Mouse (Mus musculus) liver, embryonic 11.5 days (tissue): ENCODE data around the gene Gm17455. TPM values are rescaled to one million over a fixed set of nuclear protein-coding genes. Genes with fewer than 3 reads are reported as not detected.

Experiments
- ATAC-seq: fragments of 200-750 bp; cut with Nextera tagmentation; replicated peaks from 2 replicates; pipeline ENCODE4 v1.8.0; 2017; ENCODE audit warnings: moderate number of reproducible peaks, mild to moderate bottlenecking, moderate TSS enrichment, moderate library complexity; ENCODE audit not compliant: low FRiP score
- DNase-seq: peaks from one replicate; pipeline ENCODE4 v3.0.0-alpha.2; 2017; ENCODE audit warnings: low spot score
- H3K27ac ChIP-seq: fragments of 300-500 bp; sonication (generic); 2 replicates; pipeline ENCODE4 v1.5.1; 2014; ENCODE audit warnings: mild to moderate bottlenecking, low read depth, low read length, control low read depth
- H3K27me3 ChIP-seq: fragments of 300-500 bp; sonication (generic); replicated peaks from 2 replicates; pipeline ENCODE4 v1.6.1; 2014; ENCODE audit warnings: low read length, mixed read lengths; ENCODE audit not compliant: control insufficient read depth, insufficient read depth
- H3K36me3 ChIP-seq: fragments of 300-500 bp; sonication (generic); 2 replicates; pipeline ENCODE4 v1.6.1; 2014; ENCODE audit warnings: mild to moderate bottlenecking, low read length, moderate library complexity, mixed read lengths; ENCODE audit not compliant: control insufficient read depth, insufficient read depth
- H3K4me1 ChIP-seq: fragments of 300-500 bp; sonication (generic); replicated peaks from 2 replicates; pipeline ENCODE4 v1.6.1; 2014; ENCODE audit warnings: low read length, mixed read lengths; ENCODE audit not compliant: control insufficient read depth, insufficient read depth
- H3K4me2 ChIP-seq: fragments of 300-500 bp; sonication (generic); 2 replicates; pipeline ENCODE4 v1.6.1; 2014; ENCODE audit warnings: mild to moderate bottlenecking, control low read depth, moderate library complexity
- H3K4me3 ChIP-seq: fragments of 300-500 bp; sonication (generic); 2 replicates; pipeline ENCODE4 v1.5.1; 2014; ENCODE audit warnings: low read depth, low read length, control low read depth
- H3K9ac ChIP-seq: fragments of 300-500 bp; sonication (generic); 2 replicates; pipeline ENCODE4 v1.6.1; 2014; ENCODE audit warnings: low read depth, low read length, control low read depth
- H3K9me3 ChIP-seq: fragments of 300-500 bp; sonication (generic); 2 replicates; pipeline ENCODE4 v1.6.1; 2016; ENCODE audit warnings: low read length, inconsistent platforms, mixed read lengths; ENCODE audit not compliant: control insufficient read depth
- WGBS: fragments of 180-500 bp; shearing (Covaris S2); extraction: QIAGEN DNeasy Blood & Tissue Kit; methylation state at CpG from one replicate; pipeline ENCODE4 v1.1.7; 2014; 5-methylcytosine and 5-hydroxymethylcytosine counted together
- polyA plus RNA-seq: library from polyadenylated mRNA; unstranded; fragments of >200 nt; fragmentation: Nextera tagmentation; extraction: Ambion mirVana; gene quantifications from 2 replicates; pipeline ENCODE4 v1.2.1, GENCODE M21; 2014

The Gm17455 gene
- polyA plus RNA-seq: 0.44 TPM in 2 replicates

DNA sequence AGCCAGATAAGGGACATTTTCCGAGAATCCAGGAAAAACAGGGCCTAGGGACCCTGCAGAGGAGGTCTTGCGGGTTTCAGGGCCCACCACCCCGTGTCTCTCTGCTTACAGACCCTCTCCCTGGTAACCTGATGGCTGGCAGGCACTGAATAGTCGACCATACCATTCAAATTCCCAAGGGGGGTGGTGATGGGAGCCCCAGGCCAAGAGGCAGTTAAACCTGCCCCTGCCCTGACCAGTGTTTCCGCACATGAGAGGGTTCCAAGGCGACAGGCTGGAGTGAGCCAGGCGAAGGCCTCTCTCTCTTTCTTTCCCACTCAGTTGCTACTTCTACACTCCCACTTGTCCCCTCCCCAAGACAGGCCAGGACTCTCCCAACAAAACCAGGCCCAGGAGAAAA, at the start of gene Gm17455:
Gm17455 (plus strand) TSS at position 278 of the 400 bp plus-strand sequence.
- H3K9ac ChIP-seq: no peak within 1 kb of the TSS
- H3K4me3 ChIP-seq: no peak within 1 kb of the TSS
- no peak within 1 kb of the TSS for H3K4me2 ChIP-seq
- 51% methylated on average over 7 of the region's 7 CpGs for WGBS
- H3K9me3 ChIP-seq: no peaks in the 10 kb centered on the region
- H3K4me1 ChIP-seq: no peaks in the 10 kb centered on the region
- no peaks in the 10 kb centered on the region for H3K36me3 ChIP-seq
- no peak for ATAC-seq
- DNase-seq: no peak
- H3K27me3 ChIP-seq: no peaks in the 10 kb centered on the region
- H3K27ac ChIP-seq: no peak within 1 kb of the TSS

DNA sequence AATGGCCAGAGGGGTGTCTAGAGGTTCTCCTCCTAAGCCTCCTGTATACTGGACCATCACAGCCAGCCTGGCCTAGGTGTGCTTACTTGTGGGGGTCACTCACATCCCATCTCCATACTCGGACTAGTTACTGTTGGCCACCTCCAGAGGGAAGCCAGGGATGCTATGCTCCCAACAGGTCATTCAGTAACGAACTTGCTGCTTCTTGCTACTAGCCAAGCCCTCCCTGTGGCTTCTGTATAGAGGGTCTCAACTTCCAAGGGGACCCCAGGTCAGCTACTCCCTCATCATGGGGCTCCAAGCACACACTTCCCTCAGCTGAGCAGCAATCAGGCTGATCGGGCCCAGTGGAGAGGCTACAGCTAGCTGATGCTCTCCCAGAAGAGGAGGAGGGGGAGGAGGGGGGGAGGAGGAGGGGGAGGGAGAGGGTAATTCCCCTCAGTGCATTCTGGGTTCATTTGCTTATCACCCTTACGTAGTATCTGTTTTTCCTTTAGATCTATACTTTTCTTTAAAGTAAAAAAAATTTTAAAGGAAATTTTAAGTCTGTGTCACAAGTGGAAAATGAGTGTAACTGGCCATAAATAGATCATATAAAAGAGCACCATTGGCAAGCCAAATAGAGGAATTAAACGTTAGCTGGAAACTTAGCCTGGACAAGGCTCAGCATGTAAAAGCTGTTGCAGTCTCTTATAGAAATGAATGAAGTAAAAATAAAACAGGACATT, 49.3 kb upstream of the Gm17455 start:
- Histone ChIP-seq H3K9me3 (no peaks in the 10 kb centered on the region), H3K36me3 (no peaks in the 10 kb centered on the region), H3K27ac (no peak overlapping the region), H3K27me3 (no peaks in the 10 kb centered on the region; the same call in 1 of the 2 replicates), H3K9ac (no peak overlapping the region), H3K4me2 (peak overlapping the region; percentile 55), H3K4me1 (peaks cover 60% of the 10 kb centered on the region), H3K4me3 (peak overlapping the region; percentile 40)
- ATAC-seq (no peak), DNase-seq (no peak)
- WGBS: 38% methylated on average over 5 of the region's 5 CpGs

DNA sequence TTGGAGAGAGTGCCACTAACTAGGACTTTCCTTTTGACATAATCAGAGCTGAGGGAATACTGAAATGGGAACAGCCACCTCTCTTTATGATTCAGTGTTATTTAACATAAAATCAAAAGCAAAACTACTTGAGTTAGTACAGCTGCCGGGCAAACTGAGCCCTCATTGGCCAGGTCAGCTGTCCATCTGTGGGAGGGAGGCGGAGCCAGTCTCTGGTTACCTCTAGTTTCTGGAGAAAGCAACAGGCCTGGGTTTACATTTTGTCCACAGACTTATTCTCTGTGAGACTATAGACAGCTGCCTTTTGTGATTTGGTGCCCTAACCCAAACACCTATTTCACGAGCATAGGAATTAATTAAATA, 48.7 kb upstream of the Gm17455 start:
- DNase-seq: peak; percentile 79
- Histone ChIP-seq H3K4me3 (peak overlapping the region; percentile 40), H3K9ac (no peak overlapping the region), H3K36me3 (no peaks in the 10 kb centered on the region), H3K27ac (peak overlapping the region; percentile 63; the same call in 1 of the 2 replicates), H3K4me1 (peaks cover 60% of the 10 kb centered on the region), H3K27me3 (no peaks in the 10 kb centered on the region; the same call in 1 of the 2 replicates), H3K4me2 (peak overlapping the region; percentile 55), H3K9me3 (no peaks in the 10 kb centered on the region)
- no peak for ATAC-seq
- WGBS: 32% methylated on average over 3 of the region's 3 CpGs

DNA sequence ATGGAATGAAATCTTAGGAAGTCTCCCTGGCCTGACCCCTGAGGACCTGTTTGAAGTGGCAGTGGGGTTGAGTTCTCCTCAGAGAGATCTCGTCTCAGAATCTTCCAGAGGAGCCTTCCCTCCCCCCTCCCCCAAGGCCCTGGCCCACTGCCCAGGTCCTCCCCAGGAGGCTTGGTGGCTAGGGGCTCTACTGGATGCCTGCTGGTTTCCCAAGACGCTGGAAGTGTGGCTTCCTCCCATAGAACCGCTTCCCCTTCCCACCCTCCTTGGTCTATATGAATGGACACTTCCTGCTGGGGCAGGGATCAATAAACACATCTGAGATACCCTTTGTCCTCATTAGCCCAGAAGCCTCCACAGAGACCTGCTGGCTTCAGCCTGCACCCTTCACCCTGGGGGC, 48.3 kb upstream of the Gm17455 start:
- H3K4me2 ChIP-seq: 0 out of 2 replicates have a peak overlapping the region, but pooled peaks have one; percentile 29
- H3K9me3 ChIP-seq: no peaks in the 10 kb centered on the region
- H3K9ac ChIP-seq: no peak overlapping the region
- H3K36me3 ChIP-seq: no peaks in the 10 kb centered on the region
- 31% methylated on average over 3 of the region's 3 CpGs for WGBS
- H3K4me1 ChIP-seq: peaks cover 55% of the 10 kb centered on the region
- DNase-seq (no peak), ATAC-seq (no peak)
- H3K27me3 ChIP-seq: no peaks in the 10 kb centered on the region; the same call in 1 of the 2 replicates
- H3K4me3 ChIP-seq: no peak overlapping the region; the same call in 1 of the 2 replicates
- peak overlapping the region; percentile 63; the same call in 1 of the 2 replicates for H3K27ac ChIP-seq

DNA sequence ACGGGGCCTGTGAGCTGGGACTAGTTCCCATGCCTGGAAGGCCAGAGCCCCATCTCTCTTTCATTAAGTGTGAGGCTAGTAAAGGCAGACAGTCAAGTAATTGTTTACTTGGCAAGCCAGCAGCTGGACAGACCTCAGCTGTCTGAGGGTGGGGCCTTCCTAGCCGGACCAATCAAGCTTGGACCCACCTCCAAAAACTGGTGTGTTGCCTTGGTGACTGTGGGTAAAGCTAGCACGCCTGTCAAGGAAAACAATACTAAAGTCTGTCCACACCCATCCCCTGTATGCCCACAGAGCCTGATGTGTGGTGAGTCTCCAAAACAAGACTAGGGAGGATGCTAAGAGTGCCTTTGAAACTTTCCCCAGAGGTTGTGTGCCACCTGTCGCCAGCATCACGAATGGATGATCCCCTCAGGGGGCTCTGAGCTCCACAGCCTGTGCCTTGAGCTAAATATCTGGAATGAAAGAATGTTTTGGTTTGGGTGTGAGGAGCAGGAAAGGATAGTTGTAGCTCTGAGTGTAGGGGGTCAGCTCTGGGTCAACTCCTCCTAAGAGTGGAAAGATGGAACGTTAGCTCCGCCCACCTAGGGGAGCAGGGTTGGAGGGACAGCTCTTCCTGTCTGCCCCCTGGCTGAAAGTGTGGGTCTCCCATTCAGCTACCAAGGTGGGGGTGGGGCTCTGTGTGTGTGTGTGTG, 47.6 kb upstream of the Gm17455 start:
- H3K4me1 ChIP-seq: peaks cover 50% of the 10 kb centered on the region
- no peaks in the 10 kb centered on the region for H3K9me3 ChIP-seq
- no peak overlapping the region for H3K4me3 ChIP-seq
- DNase-seq (no peak), ATAC-seq (no peak)
- peak overlapping the region; percentile 63; the same call in 1 of the 2 replicates for H3K27ac ChIP-seq
- WGBS: 44% methylated on average over 7 of the region's 7 CpGs
- H3K27me3 ChIP-seq: no peaks in the 10 kb centered on the region; the same call in 1 of the 2 replicates
- H3K36me3 ChIP-seq: no peaks in the 10 kb centered on the region
- H3K9ac ChIP-seq: no peak overlapping the region
- 0 out of 2 replicates have a peak overlapping the region, but pooled peaks have one; percentile 9 for H3K4me2 ChIP-seq

DNA sequence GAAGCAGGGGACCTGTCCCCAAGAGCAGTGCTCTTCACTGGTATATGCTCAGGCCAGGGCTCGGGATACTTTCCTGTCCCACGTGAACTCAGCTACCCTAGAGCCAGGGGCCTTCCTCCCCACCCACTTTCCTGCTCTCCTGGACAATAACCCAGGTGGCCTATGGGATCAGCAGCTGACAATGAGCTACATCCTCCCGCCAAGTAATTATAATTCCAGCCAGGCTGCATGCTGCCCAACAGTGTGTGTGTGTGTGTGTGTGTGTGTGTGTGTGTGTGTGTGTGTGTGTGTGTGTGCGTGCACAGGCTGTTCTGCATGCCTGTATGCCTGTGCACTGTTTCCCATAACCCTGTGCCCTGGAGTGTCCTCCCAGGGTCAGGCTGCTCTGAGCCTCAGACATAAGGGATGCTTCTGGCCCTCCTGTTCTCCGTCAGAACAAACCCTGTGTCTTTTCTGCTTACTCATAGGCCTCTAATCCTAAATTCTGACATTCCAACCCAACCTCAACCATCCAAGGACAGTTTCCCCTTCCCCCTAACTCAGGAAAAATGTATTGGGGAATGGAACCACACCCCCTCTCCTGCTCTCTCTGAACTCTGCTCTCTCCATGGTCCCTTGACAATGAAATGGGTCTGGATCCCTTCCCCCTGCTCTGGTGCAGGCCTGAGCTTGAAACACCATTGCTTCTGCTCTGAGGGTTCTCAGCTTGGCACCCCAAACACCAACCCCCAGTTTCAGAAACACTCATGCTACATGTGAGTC, 46.1 kb upstream of the Gm17455 start:
- no peak overlapping the region for H3K27ac ChIP-seq
- no peak for ATAC-seq
- H3K4me2 ChIP-seq: no peak overlapping the region
- no peaks in the 10 kb centered on the region for H3K36me3 ChIP-seq
- H3K9me3 ChIP-seq: no peaks in the 10 kb centered on the region
- peaks cover 35% of the 10 kb centered on the region for H3K4me1 ChIP-seq
- DNase-seq: no peak
- WGBS: 59% methylated on average over 5 of the region's 5 CpGs
- H3K4me3 ChIP-seq: no peak overlapping the region
- no peak overlapping the region for H3K9ac ChIP-seq
- H3K27me3 ChIP-seq: no peaks in the 10 kb centered on the region

DNA sequence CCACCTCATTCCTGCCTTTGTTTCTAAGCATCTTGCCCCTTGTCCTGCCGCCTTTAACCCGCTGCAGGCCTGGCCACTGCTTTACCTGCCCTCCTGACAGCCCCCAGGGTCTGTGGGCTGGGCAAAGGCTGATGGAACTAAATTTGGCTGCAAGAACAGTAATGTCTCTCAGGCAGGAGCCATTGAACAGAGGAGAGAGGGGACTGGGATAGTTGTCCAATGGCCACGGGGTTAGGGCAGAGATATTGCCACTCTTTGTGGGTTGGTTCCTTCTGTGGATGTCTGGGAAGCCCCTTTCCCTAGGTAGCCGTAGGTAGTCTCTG, 45.6 kb upstream of the Gm17455 start:
- H3K27me3 ChIP-seq: no peaks in the 10 kb centered on the region
- H3K4me3 ChIP-seq: no peak overlapping the region
- H3K4me2 ChIP-seq: no peak overlapping the region
- H3K36me3 ChIP-seq: no peaks in the 10 kb centered on the region
- peaks cover 29% of the 10 kb centered on the region for H3K4me1 ChIP-seq
- H3K27ac ChIP-seq: no peak overlapping the region
- ATAC-seq (no peak), DNase-seq (no peak)
- H3K9ac ChIP-seq: no peak overlapping the region
- H3K9me3 ChIP-seq: no peaks in the 10 kb centered on the region
- WGBS: 85% methylated on average over 4 of the region's 4 CpGs

DNA sequence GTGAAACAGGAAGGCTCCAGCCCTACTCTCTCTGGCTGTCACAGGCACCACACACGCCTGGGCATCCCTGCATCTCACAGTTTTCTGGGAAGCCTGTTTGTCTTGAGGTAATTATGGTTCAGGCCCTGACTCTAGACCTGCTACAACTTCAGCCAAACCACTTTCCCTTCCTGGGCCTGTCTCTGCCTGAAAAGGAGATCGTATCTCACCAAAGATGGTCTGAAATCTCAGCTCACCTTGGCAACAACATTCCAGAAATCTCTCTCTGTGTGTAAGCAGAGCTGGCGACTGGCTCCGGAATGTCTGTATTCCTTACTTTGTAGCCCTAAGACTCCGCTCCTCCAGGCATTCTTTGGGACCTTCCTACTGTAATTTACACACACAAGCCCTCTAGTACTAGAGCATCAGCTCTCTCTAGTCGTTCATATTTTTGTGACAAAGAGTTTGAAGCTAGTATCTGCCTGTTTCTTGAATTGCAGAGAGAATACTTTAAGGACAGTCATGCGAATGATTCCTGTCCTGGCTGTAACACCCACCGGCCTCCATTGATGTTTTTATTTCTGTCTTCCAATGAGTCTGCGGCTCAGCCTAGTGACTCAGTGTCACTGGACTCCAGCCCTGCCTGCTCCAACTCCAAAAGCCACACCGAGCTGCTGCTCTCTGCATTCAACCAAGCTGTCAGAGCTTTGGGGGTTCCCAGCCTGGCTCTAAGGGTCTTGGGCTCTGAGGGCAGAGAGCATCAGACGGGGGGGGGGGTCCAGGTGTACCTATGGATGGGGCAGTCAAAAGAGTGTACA, 44.4 kb upstream of the Gm17455 start:
- WGBS: 70% methylated on average over 11 of the region's 11 CpGs
- Histone ChIP-seq H3K9me3 (no peaks in the 10 kb centered on the region), H3K27me3 (no peaks in the 10 kb centered on the region), H3K4me3 (no peak overlapping the region), H3K4me2 (no peak overlapping the region), H3K4me1 (peaks cover 19% of the 10 kb centered on the region), H3K9ac (no peak overlapping the region), H3K27ac (no peak overlapping the region), H3K36me3 (no peaks in the 10 kb centered on the region)
- ATAC-seq: no peak
- no peak for DNase-seq
